Mouse (Mus musculus) ES-Bruce4 (cell line): ENCODE measurements at regions not wholly inside any gene's neighbourhood (a gene's known extent, or its start where the extent isn't known, plus 50 kb on each side); places are given as distances from the start of the nearest gene placed in this dataset.

Experiments
- EP300 ChIP-seq: IDR thresholded peaks from 2 replicates; pipeline ENCODE4 v1.6.1; 2011; ENCODE audit warnings: low read depth, low read length; ENCODE audit not compliant: insufficient read depth
- POLR2A ChIP-seq: IDR thresholded peaks from one replicate; pipeline ENCODE4 v1.8.1; 2011; ENCODE audit warnings: low read length; ENCODE audit not compliant: insufficient read depth

DNA sequence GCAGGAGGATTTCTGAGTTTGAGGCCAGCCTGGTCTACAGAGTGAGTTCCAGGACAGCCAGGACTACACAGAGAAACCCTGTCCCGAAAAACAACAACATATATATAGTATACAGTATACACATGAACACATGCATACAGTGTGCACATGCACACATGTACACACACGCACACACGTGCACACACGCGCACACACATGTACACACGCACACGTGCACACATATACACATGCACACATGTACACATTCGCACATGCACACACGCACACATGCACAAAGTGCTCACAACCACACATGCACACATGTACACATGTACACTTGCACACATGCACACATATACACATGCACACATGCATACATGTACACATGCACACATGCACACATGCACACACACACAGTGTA, 92.0 kb downstream of the Mat2b start:
- no peak for TF ChIP-seq EP300
- no peak for TF ChIP-seq POLR2A
